Mouse (Mus musculus) lung, embryonic 15.5 days (tissue): ENCODE data around the gene Col11a2. TPM values are rescaled to one million over a fixed set of nuclear protein-coding genes. Genes with fewer than 3 reads are reported as not detected.

Experiments used
- ATAC-seq: fragments of 200-750 bp; cut with Nextera tagmentation; 2 replicates; pipeline ENCODE4 v1.8.0; 2017; ENCODE audit warnings: moderate number of reproducible peaks, borderline replicate concordance; ENCODE audit not compliant: low FRiP score, low TSS enrichment; ENCODE audit errors: extremely low read depth
- H3K27ac ChIP-seq: fragments of 300-500 bp; sonication (generic); 2 replicates; pipeline ENCODE4 v1.5.1; 2015; ENCODE audit warnings: moderate library complexity, mild to moderate bottlenecking, inconsistent platforms
- H3K27me3 ChIP-seq: fragments of 300-500 bp; sonication (generic); 2 replicates; pipeline ENCODE4 v1.6.1; 2015; ENCODE audit warnings: inconsistent platforms
- H3K36me3 ChIP-seq: fragments of 300-500 bp; sonication (generic); 2 replicates; pipeline ENCODE4 v1.6.1; 2015; ENCODE audit warnings: inconsistent platforms
- H3K4me1 ChIP-seq: fragments of 300-500 bp; sonication (generic); 2 replicates; pipeline ENCODE4 v1.6.1; 2015; ENCODE audit warnings: inconsistent platforms
- H3K4me2 ChIP-seq: fragments of 300-500 bp; sonication (generic); 2 replicates; pipeline ENCODE4 v1.6.1; 2015; ENCODE audit warnings: inconsistent platforms, mild to moderate bottlenecking, moderate library complexity
- H3K4me3 ChIP-seq: fragments of 300-500 bp; sonication (generic); 2 replicates; pipeline ENCODE4 v1.5.1; 2015; ENCODE audit warnings: mild to moderate bottlenecking, inconsistent platforms
- H3K9ac ChIP-seq: fragments of 300-500 bp; sonication (generic); 2 replicates; pipeline ENCODE4 v1.6.1; 2015; ENCODE audit warnings: inconsistent platforms
- H3K9me3 ChIP-seq: fragments of 300-500 bp; sonication (generic); 2 replicates; pipeline ENCODE4 v1.6.1; 2016; ENCODE audit warnings: inconsistent platforms
- WGBS: fragments of 180-500 bp; shearing (Covaris S2); methylation state at CpG from one replicate; pipeline ENCODE4 v1.1.7; 2015; 5-methylcytosine and 5-hydroxymethylcytosine counted together
- microRNA counts: library from miRNA; unstranded; fragments of <30 nt; microRNA quantifications from one replicate; lab custom pipeline; 2016
- microRNA-seq: library from miRNA; unstranded; fragments of <30 nt; microRNA quantifications from one replicate; pipeline ENCODE4, GENCODE M21; 2016
- polyA plus RNA-seq: library from polyadenylated mRNA; unstranded; fragments of >200 nt; fragmentation: Nextera tagmentation; extraction: Ambion mirVana; gene quantifications from 2 replicates; pipeline ENCODE4 v1.2.1, GENCODE M21; 2015

Gene Col11a2
- polyA plus RNA-seq, 1 experiment from 2014 or later = 4.1 TPM

DNA sequence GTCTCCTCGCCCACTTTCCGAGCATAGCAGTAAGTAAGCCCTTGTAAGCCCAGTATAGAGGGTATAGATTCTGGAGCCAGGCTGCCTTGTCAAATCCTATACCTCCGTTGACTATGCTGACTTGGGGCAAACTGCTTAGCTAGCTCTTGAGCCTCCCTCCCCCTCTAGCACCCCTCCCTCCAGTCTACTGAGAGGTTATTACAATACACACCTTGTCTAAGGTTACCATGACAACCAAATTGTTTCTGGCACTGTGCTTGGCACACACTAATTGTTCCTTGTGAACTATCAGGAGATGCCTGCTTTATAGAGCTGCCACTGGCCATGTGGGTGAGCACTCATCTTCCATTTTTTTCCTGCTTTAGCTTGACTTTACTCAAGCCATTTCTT is 70.6 kb downstream of the Col11a2 start:
- H3K36me3 ChIP-seq = peaks cover 60% of the 10 kb centered on the region
- H3K4me2 ChIP-seq = no peak overlapping the region
- H3K9me3 ChIP-seq = no peaks in the 10 kb centered on the region
- peaks cover 2% of the 10 kb centered on the region; the same call in 1 of the 2 replicates for H3K4me1 ChIP-seq
- 52% methylated on average over 3 of the region's 3 CpGs for WGBS
- peak; percentile 52 for ATAC-seq
- H3K27ac ChIP-seq = peak overlapping the region; percentile 50; the same call in 1 of the 2 replicates
- H3K9ac ChIP-seq = no peak overlapping the region
- H3K4me3 ChIP-seq = no peak overlapping the region
- no peaks in the 10 kb centered on the region for H3K27me3 ChIP-seq

GRCm38 (mm10) chr17:34110309-34110708 is 71.1 kb downstream of the Col11a2 start:
- H3K36me3 ChIP-seq = peaks cover 65% of the 10 kb centered on the region

DNA sequence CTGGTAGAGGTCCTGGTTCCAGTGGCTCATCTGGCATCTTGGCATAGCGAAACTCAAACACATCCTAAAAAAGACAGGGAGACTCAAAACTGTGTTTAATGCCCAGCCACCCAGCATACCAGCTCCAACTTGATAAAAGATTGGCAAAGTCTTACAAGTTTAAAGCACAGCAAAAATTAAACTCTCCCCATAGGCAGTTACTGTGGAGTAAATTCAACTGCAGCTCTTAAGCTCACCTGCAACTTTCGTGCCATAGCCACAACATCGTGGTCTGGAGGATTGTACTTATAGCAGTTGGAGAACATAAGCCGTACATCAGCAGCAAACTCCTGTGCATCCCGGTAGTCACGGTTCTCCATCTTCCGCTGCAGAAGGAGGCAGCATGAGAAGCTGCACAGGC is 74.9 kb downstream of the Col11a2 start:
- peaks cover 21% of the 10 kb centered on the region for H3K4me1 ChIP-seq
- H3K27me3 ChIP-seq = no peaks in the 10 kb centered on the region
- ATAC-seq = no peak
- H3K27ac ChIP-seq = no peak overlapping the region
- H3K9me3 ChIP-seq = no peaks in the 10 kb centered on the region
- peaks cover 91% of the 10 kb centered on the region for H3K36me3 ChIP-seq
- WGBS = 89% methylated on average over 7 of the region's 7 CpGs
- no peak overlapping the region for H3K9ac ChIP-seq
- H3K4me3 ChIP-seq = no peak overlapping the region
- no peak overlapping the region for H3K4me2 ChIP-seq

More at GRCm38 (mm10) chr17:34110309-34110708, 71.1 kb downstream of the Col11a2 start:
- no peak overlapping the region for H3K9ac ChIP-seq
- ATAC-seq = no peak
- 48% methylated on average over 8 of the region's 8 CpGs for WGBS
- H3K27ac ChIP-seq = peak overlapping the region; percentile 50; the same call in 1 of the 2 replicates
- no peaks in the 10 kb centered on the region for H3K27me3 ChIP-seq
- H3K4me1 ChIP-seq = peaks cover 4% of the 10 kb centered on the region
- no peak overlapping the region for H3K4me2 ChIP-seq
- H3K4me3 ChIP-seq = no peak overlapping the region
- no peaks in the 10 kb centered on the region for H3K9me3 ChIP-seq

MicroRNA genes within 50 kb of the gene (microRNA counts, 519-probe panel; counts per million panel counts)
- microRNA mmu-miR-219 (lab: Ali Mortazavi, UCI) = 1,357 counts per million, percentile 7 among the panel's probes with 10 or more counts

Small RNA genes lying within 50 kb of the gene (microRNA-seq; reads per million reads assigned to microRNA genes)
- not detected for gene Mir219a-1
- gene Mir219c = not detected

Other genes with a start within 250 kb of the Col11a2 start
- gene Kank3, start 228.9 kb upstream of the Col11a2 start, polyA plus RNA-seq = 68.0 and 77.8 TPM in 2 replicates
- 885 and 959 TPM in 2 replicates for gene Rps28, start 214.9 kb upstream of the Col11a2 start, polyA plus RNA-seq
- 425 and 461 TPM in 2 replicates for gene Ndufa7, start 214.9 kb upstream of the Col11a2 start, polyA plus RNA-seq
- 69.4 and 74.0 TPM in 2 replicates for gene Cd320, start 196.3 kb upstream of the Col11a2 start, polyA plus RNA-seq
- gene Gm7029, start 165.6 kb upstream of the Col11a2 start, polyA plus RNA-seq = not detected in 2 replicates
- 10.1 and 10.6 TPM in 2 replicates for gene Kifc1, start 148.8 kb upstream of the Col11a2 start, polyA plus RNA-seq
- gene Platr17, start 134.3 kb upstream of the Col11a2 start, polyA plus RNA-seq = 0.28 and 0.31 TPM in 2 replicates
- gene Daxx, start 130.0 kb upstream of the Col11a2 start, polyA plus RNA-seq = 50.8 and 54.6 TPM in 2 replicates
- gene Tapbp, start 123.5 kb upstream of the Col11a2 start, polyA plus RNA-seq = 45.3 and 52.6 TPM in 2 replicates
- gene Zbtb22, start 123.5 kb upstream of the Col11a2 start, polyA plus RNA-seq = 17.8 and 20.6 TPM in 2 replicates
- gene Rgl2, start 109.9 kb upstream of the Col11a2 start, polyA plus RNA-seq = 47.7 and 57.8 TPM in 2 replicates
- gene Pfdn6, start 99.1 kb upstream of the Col11a2 start, polyA plus RNA-seq = 137 and 153 TPM in 2 replicates
- 33.1 and 34.2 TPM in 2 replicates for gene Wdr46, start 98.8 kb upstream of the Col11a2 start, polyA plus RNA-seq
- 3.8 and 4.3 TPM in 2 replicates for gene B3galt4, start 87.9 kb upstream of the Col11a2 start, polyA plus RNA-seq
- 49.3 and 55.4 TPM in 2 replicates for gene Vps52, start 83.6 kb upstream of the Col11a2 start, polyA plus RNA-seq
- gene Rps18, start 83.4 kb upstream of the Col11a2 start, polyA plus RNA-seq = 1,650 and 1,822 TPM in 2 replicates
- 49.7 and 69.2 TPM in 2 replicates for gene H2-K1, start 39.1 kb upstream of the Col11a2 start, polyA plus RNA-seq
- 20.9 and 23.2 TPM in 2 replicates for gene Ring1, start 14.8 kb upstream of the Col11a2 start, polyA plus RNA-seq
- 46.1 and 49.1 TPM in 2 replicates for gene H2-Ke6, start 11.4 kb upstream of the Col11a2 start, polyA plus RNA-seq
- gene Slc39a7, start 7.8 kb upstream of the Col11a2 start, polyA plus RNA-seq = 192 and 205 TPM in 2 replicates
- gene Rxrb, start 7.6 kb upstream of the Col11a2 start, polyA plus RNA-seq = 47.5 and 56.0 TPM in 2 replicates
- 0.44 and 1.0 TPM in 2 replicates for gene H2-Oa, start 52.9 kb downstream of the Col11a2 start, polyA plus RNA-seq
- gene H2-DMa, start 80.1 kb downstream of the Col11a2 start, polyA plus RNA-seq = 12.1 and 13.8 TPM in 2 replicates
- gene Brd2, start 83.2 kb downstream of the Col11a2 start, polyA plus RNA-seq = 102 and 106 TPM in 2 replicates
- 1.8 and 1.9 TPM in 2 replicates for gene H2-DMb2, start 103.9 kb downstream of the Col11a2 start, polyA plus RNA-seq
- 2.0 and 3.2 TPM in 2 replicates for gene H2-DMb1, start 113.6 kb downstream of the Col11a2 start, polyA plus RNA-seq
- gene Tap1, start 148.1 kb downstream of the Col11a2 start, polyA plus RNA-seq = 6.7 and 7.6 TPM in 2 replicates
- gene Psmb9, start 148.3 kb downstream of the Col11a2 start, polyA plus RNA-seq = 6.5 and 10.8 TPM in 2 replicates
- gene Psmb8, start 158.3 kb downstream of the Col11a2 start, polyA plus RNA-seq = 17.1 and 29.7 TPM in 2 replicates
- gene Tap2, start 164.1 kb downstream of the Col11a2 start, polyA plus RNA-seq = 8.6 and 12.7 TPM in 2 replicates
- 0.09 and 0.14 TPM in 2 replicates for gene H2-Ob, start 199.5 kb downstream of the Col11a2 start, polyA plus RNA-seq
- gene H2-Ab1, start 218.3 kb downstream of the Col11a2 start, polyA plus RNA-seq = 12.1 and 42.0 TPM in 2 replicates
- gene H2-Aa, start 248.4 kb downstream of the Col11a2 start, polyA plus RNA-seq = 6.3 and 18.9 TPM in 2 replicates